Mouse (Mus musculus): ENCODE results near the gene 2310039H08Rik. TPM values are rescaled to one million over a fixed set of nuclear protein-coding genes. Genes with fewer than 3 reads are reported as not detected.

2310039H08Rik gene
- polyA plus RNA-seq (2014; fragmentation: Illumina TruSeq; extraction: RNeasy Lipid Tissue Mini Kit (QIAGEN cat#74804); ENCODE audit: low replicate concordance): 11.9 TPM

GRCm38 (mm10) chr17:46772404-46773277, at the start of gene 2310039H08Rik:
2310039H08Rik (plus strand) TSS chr17:46772635.

GRCm38 (mm10) chr17:46728904-46729318, 43.5 kb upstream of the 2310039H08Rik start, which contains the start of gene Gnmt:
Gnmt (minus strand) TSS chr17:46729168.

GRCm38 (mm10) chr17:46751794-46752556, 20.5 kb upstream of the 2310039H08Rik start, which contains the start of gene Cnpy3:
Cnpy3 (minus strand) TSS chr17:46752214.

GRCm38 (mm10) chr17:46763544-46763943, 8.9 kb upstream of the 2310039H08Rik start, which contains the start of gene Ptcra:
Ptcra (minus strand) TSS chr17:46763712.

GRCm38 (mm10) chr17:46782341-46783221, 10.1 kb downstream of the 2310039H08Rik start, which contains the start of gene Rpl7l1:
Rpl7l1 (minus strand) TSS chr17:46782672.

Other genes with a start within 250 kb of the 2310039H08Rik start
- gene Cul9, start 226.2 kb upstream of the 2310039H08Rik start, polyA plus RNA-seq (2014; fragmentation: Illumina TruSeq; extraction: RNeasy Lipid Tissue Mini Kit (QIAGEN cat#74804); ENCODE audit: low replicate concordance): not detected
- 0.15 TPM for gene Srf, start 216.5 kb upstream of the 2310039H08Rik start, polyA plus RNA-seq (2014; fragmentation: Illumina TruSeq; extraction: RNeasy Lipid Tissue Mini Kit (QIAGEN cat#74804); ENCODE audit: low replicate concordance)
- gene Ptk7, start 143.1 kb upstream of the 2310039H08Rik start, polyA plus RNA-seq (2014; fragmentation: Illumina TruSeq; extraction: RNeasy Lipid Tissue Mini Kit (QIAGEN cat#74804); ENCODE audit: low replicate concordance): not detected
- gene Klc4, start 126.6 kb upstream of the 2310039H08Rik start, polyA plus RNA-seq (2014; fragmentation: Illumina TruSeq; extraction: RNeasy Lipid Tissue Mini Kit (QIAGEN cat#74804); ENCODE audit: low replicate concordance): 0.33 TPM
- gene Mrpl2, start 126.4 kb upstream of the 2310039H08Rik start, polyA plus RNA-seq (2014; fragmentation: Illumina TruSeq; extraction: RNeasy Lipid Tissue Mini Kit (QIAGEN cat#74804); ENCODE audit: low replicate concordance): not detected
- gene Cul7, start 122.3 kb upstream of the 2310039H08Rik start, polyA plus RNA-seq (2014; fragmentation: Illumina TruSeq; extraction: RNeasy Lipid Tissue Mini Kit (QIAGEN cat#74804); ENCODE audit: low replicate concordance): not detected
- 2.2 TPM for gene Rrp36, start 98.3 kb upstream of the 2310039H08Rik start, polyA plus RNA-seq (2014; fragmentation: Illumina TruSeq; extraction: RNeasy Lipid Tissue Mini Kit (QIAGEN cat#74804); ENCODE audit: low replicate concordance)
- gene Mea1, start 93.8 kb upstream of the 2310039H08Rik start, polyA plus RNA-seq (2014; fragmentation: Illumina TruSeq; extraction: RNeasy Lipid Tissue Mini Kit (QIAGEN cat#74804); ENCODE audit: low replicate concordance): 1.9 TPM
- gene Klhdc3, start 91.7 kb upstream of the 2310039H08Rik start, polyA plus RNA-seq (2014; fragmentation: Illumina TruSeq; extraction: RNeasy Lipid Tissue Mini Kit (QIAGEN cat#74804); ENCODE audit: low replicate concordance): 4.2 TPM
- 9.8 TPM for gene Ppp2r5d, start 67.5 kb upstream of the 2310039H08Rik start, polyA plus RNA-seq (2014; fragmentation: Illumina TruSeq; extraction: RNeasy Lipid Tissue Mini Kit (QIAGEN cat#74804); ENCODE audit: low replicate concordance)
- not detected for gene Pex6, start 61.2 kb upstream of the 2310039H08Rik start, polyA plus RNA-seq (2014; fragmentation: Illumina TruSeq; extraction: RNeasy Lipid Tissue Mini Kit (QIAGEN cat#74804); ENCODE audit: low replicate concordance)
- not detected for gene Gnmt, start 43.5 kb upstream of the 2310039H08Rik start, polyA plus RNA-seq (2014; fragmentation: Illumina TruSeq; extraction: RNeasy Lipid Tissue Mini Kit (QIAGEN cat#74804); ENCODE audit: low replicate concordance)
- 1.9 TPM for gene Cnpy3, start 20.4 kb upstream of the 2310039H08Rik start, polyA plus RNA-seq (2014; fragmentation: Illumina TruSeq; extraction: RNeasy Lipid Tissue Mini Kit (QIAGEN cat#74804); ENCODE audit: low replicate concordance)
- not detected for gene Ptcra, start 8.9 kb upstream of the 2310039H08Rik start, polyA plus RNA-seq (2014; fragmentation: Illumina TruSeq; extraction: RNeasy Lipid Tissue Mini Kit (QIAGEN cat#74804); ENCODE audit: low replicate concordance)
- 16.6 TPM for gene Rpl7l1, start 10.0 kb downstream of the 2310039H08Rik start, polyA plus RNA-seq (2014; fragmentation: Illumina TruSeq; extraction: RNeasy Lipid Tissue Mini Kit (QIAGEN cat#74804); ENCODE audit: low replicate concordance)
- gene Bicral, start 85.8 kb downstream of the 2310039H08Rik start, polyA plus RNA-seq (2014; fragmentation: Illumina TruSeq; extraction: RNeasy Lipid Tissue Mini Kit (QIAGEN cat#74804); ENCODE audit: low replicate concordance): 5.5 TPM
- gene Tbcc, start 118.0 kb downstream of the 2310039H08Rik start, polyA plus RNA-seq (2014; fragmentation: Illumina TruSeq; extraction: RNeasy Lipid Tissue Mini Kit (QIAGEN cat#74804); ENCODE audit: low replicate concordance): 0.52 TPM
- gene Prph2, start 137.8 kb downstream of the 2310039H08Rik start, polyA plus RNA-seq (2014; fragmentation: Illumina TruSeq; extraction: RNeasy Lipid Tissue Mini Kit (QIAGEN cat#74804); ENCODE audit: low replicate concordance): not detected
- 7.9 TPM for gene Ubr2, start 237.9 kb downstream of the 2310039H08Rik start, polyA plus RNA-seq (2014; fragmentation: Illumina TruSeq; extraction: RNeasy Lipid Tissue Mini Kit (QIAGEN cat#74804); ENCODE audit: low replicate concordance)